ENCODE assay signal across 13 mouse cellular contexts in genomic region chr17:56175416-56175815, GRCm38 (mm10). TPM values are rescaled to one million over a fixed set of nuclear protein-coding genes. Genes with fewer than 3 reads are reported as not detected.
"Had no signal": no experiment of that assay in that cellular context is flagged by ENCODE, and none has a peak within 500 bp of the region (broad histone marks: within the 10 kb centered on the region; RNA-seq: fewer than 3 reads in every experiment).

No protein-coding gene starts in this region.

- DNase-seq: retina, postnatal 1 day; right cerebral cortex, adult 18-20 months; right cerebral cortex, postnatal 14 days; right cerebral cortex, postnatal 25 days; right cerebral cortex, postnatal 4 days; spleen, adult 18-20 months; thymus, adult 18-20 months; thymus, adult 2 months; thymus, postnatal 14 days; thymus, postnatal 25 days; thymus, postnatal 36 days; thymus, postnatal 4 days had no signal

RNA-seq across cellular contexts. Expression of gene Lrg1, which starts 53.6 kb away (rescaled TPM):
- polyA plus RNA-seq: stomach, embryonic 14.5 days had no signal
